Mouse (Mus musculus) neural tube, embryonic 15.5 days (tissue): ENCODE data around the gene Brinp2. TPM values are rescaled to one million over a fixed set of nuclear protein-coding genes. Genes with fewer than 3 reads are reported as not detected.

Experiments used
- ATAC-seq: fragments of 200-750 bp; cut with Nextera tagmentation; 2 replicates; pipeline ENCODE4 v1.8.0; 2017; ENCODE audit warnings: mild to moderate bottlenecking, moderate TSS enrichment, moderate library complexity; ENCODE audit not compliant: low FRiP score
- H3K27ac ChIP-seq: fragments of 300-500 bp; sonication (generic); replicated peaks from 2 replicates; pipeline ENCODE4 v1.5.1; 2015; ENCODE audit warnings: mild to moderate bottlenecking, inconsistent platforms
- H3K27me3 ChIP-seq: fragments of 300-500 bp; sonication (generic); replicated peaks from 2 replicates; pipeline ENCODE4 v1.6.1; 2015; ENCODE audit warnings: inconsistent platforms
- H3K36me3 ChIP-seq: fragments of 300-500 bp; sonication (generic); 2 replicates; pipeline ENCODE4 v1.6.1; 2015; ENCODE audit warnings: inconsistent platforms
- H3K4me1 ChIP-seq: fragments of 300-500 bp; sonication (generic); 2 replicates; pipeline ENCODE4 v1.6.1; 2015; ENCODE audit warnings: inconsistent platforms
- H3K4me2 ChIP-seq: fragments of 300-500 bp; sonication (generic); 2 replicates; pipeline ENCODE4 v1.6.1; 2015; ENCODE audit warnings: inconsistent platforms, mild to moderate bottlenecking, moderate library complexity
- H3K4me3 ChIP-seq: fragments of 300-500 bp; sonication (generic); replicated peaks from 2 replicates; pipeline ENCODE4 v1.5.1; 2015; ENCODE audit warnings: mild to moderate bottlenecking, inconsistent platforms
- H3K9ac ChIP-seq: fragments of 300-500 bp; sonication (generic); replicated peaks from 2 replicates; pipeline ENCODE4 v1.6.1; 2015; ENCODE audit warnings: mild to moderate bottlenecking, inconsistent platforms
- H3K9me3 ChIP-seq: fragments of 300-500 bp; sonication (generic); replicated peaks from 2 replicates; pipeline ENCODE4 v1.6.1; 2016; ENCODE audit warnings: inconsistent platforms
- WGBS: fragments of 180-500 bp; shearing (Covaris S2); methylation state at CpG from one replicate; pipeline ENCODE4 v1.1.7; 2015; ENCODE audit warnings: mixed read lengths; 5-methylcytosine and 5-hydroxymethylcytosine counted together
- polyA plus RNA-seq: library from polyadenylated mRNA; unstranded; fragments of >200 nt; fragmentation: Nextera tagmentation; extraction: Ambion mirVana; gene quantifications from 2 replicates; pipeline ENCODE4 v1.2.1, GENCODE M21; 2015

The Brinp2 gene
- polyA plus RNA-seq, 1 experiment from 2014 or later = 27.0 TPM

GRCm38 (mm10) chr1:158215581-158215980 is 140.5 kb downstream of the Brinp2 start:
- WGBS = 57% methylated on average over 9 of the region's 9 CpGs

GRCm38 (mm10) chr1:158214743-158215142 is 141.4 kb downstream of the Brinp2 start:
- WGBS = 46% methylated on average over 5 of the region's 5 CpGs
- Histone ChIP-seq H3K9ac (no peak overlapping the region), H3K27me3 (no peaks in the 10 kb centered on the region), H3K27ac (no peak overlapping the region), H3K4me2 (no peak overlapping the region), H3K36me3 (no peaks in the 10 kb centered on the region), H3K9me3 (no peaks in the 10 kb centered on the region), H3K4me3 (no peak overlapping the region), H3K4me1 (no peaks in the 10 kb centered on the region)
- ATAC-seq = no peak

More at GRCm38 (mm10) chr1:158215581-158215980, 140.5 kb downstream of the Brinp2 start:
- H3K9me3 ChIP-seq = no peaks in the 10 kb centered on the region
- H3K36me3 ChIP-seq = no peaks in the 10 kb centered on the region
- H3K4me1 ChIP-seq = no peaks in the 10 kb centered on the region
- H3K4me2 ChIP-seq = no peak overlapping the region
- H3K4me3 ChIP-seq = no peak overlapping the region
- H3K27ac ChIP-seq = no peak overlapping the region
- H3K9ac ChIP-seq = no peak overlapping the region
- H3K27me3 ChIP-seq = no peaks in the 10 kb centered on the region
- ATAC-seq = no peak

- Histone ChIP-seq H3K9me3 (no peaks in the 10 kb centered on the region), H3K4me2 (no peak overlapping the region), H3K36me3 (no peaks in the 10 kb centered on the region), H3K4me3 (no peak overlapping the region), H3K9ac (no peak overlapping the region), H3K27me3 (no peaks in the 10 kb centered on the region), H3K4me1 (no peaks in the 10 kb centered on the region), H3K27ac (no peak overlapping the region)
- 78% methylated on average over 4 of the region's 4 CpGs for WGBS
- no peak for ATAC-seq
Measured at GRCm38 (mm10) chr1:158213736-158214135, 142.4 kb downstream of the Brinp2 start.

GRCm38 (mm10) chr1:158207620-158208019 is 148.5 kb downstream of the Brinp2 start:
- WGBS = 75% methylated on average over 2 of the region's 2 CpGs

GRCm38 (mm10) chr1:158202932-158203331 is 153.2 kb downstream of the Brinp2 start:
- H3K4me2 ChIP-seq = no peak overlapping the region
- no peak overlapping the region for H3K4me3 ChIP-seq
- no peaks in the 10 kb centered on the region for H3K27me3 ChIP-seq
- no peak for ATAC-seq
- WGBS = 15% methylated on average over 2 of the region's 2 CpGs
- no peak overlapping the region for H3K9ac ChIP-seq
- H3K9me3 ChIP-seq = no peaks in the 10 kb centered on the region
- H3K36me3 ChIP-seq = no peaks in the 10 kb centered on the region
- H3K4me1 ChIP-seq = 0 out of 2 replicates have a peak, but pooled peaks cover 4% of the 10 kb centered on the region
- H3K27ac ChIP-seq = no peak overlapping the region

More at GRCm38 (mm10) chr1:158207620-158208019, 148.5 kb downstream of the Brinp2 start:
- Histone ChIP-seq H3K4me2 (no peak overlapping the region), H3K9me3 (no peaks in the 10 kb centered on the region), H3K4me3 (no peak overlapping the region), H3K36me3 (no peaks in the 10 kb centered on the region), H3K27ac (no peak overlapping the region), H3K4me1 (0 out of 2 replicates have a peak, but pooled peaks cover 4% of the 10 kb centered on the region), H3K27me3 (no peaks in the 10 kb centered on the region), H3K9ac (no peak overlapping the region)
- ATAC-seq = no peak

Other genes with a start within 250 kb of the Brinp2 start
- gene Astn1, start 5.9 kb upstream of the Brinp2 start, polyA plus RNA-seq = 34.3 and 39.5 TPM in 2 replicates